ENCODE assay signal across 10 mouse cellular contexts in genomic region chr4:45654804-45655155, GRCm38 (mm10).
DNase-seq lines count a peak whose midpoint lies in the region; ATAC-seq and TF ChIP-seq lines count a peak whose summit lies in the region.
"Had no signal": no experiment of that assay in that cellular context is flagged by ENCODE, and none has a peak within 500 bp of the region (broad histone marks: within the 10 kb centered on the region; RNA-seq: fewer than 3 reads in every experiment).

No protein-coding gene starts in this region.

- H3K9me3 ChIP-seq in lung, embryonic 14.5 days (ENCODE audit: low read depth, low read length), result no peaks in the 10 kb centered on the region
- no peaks in the 10 kb centered on the region for H3K9me3 ChIP-seq in forebrain, embryonic 12.5 days
- no peaks in the 10 kb centered on the region for H3K9me3 ChIP-seq in hindbrain, embryonic 16.5 days (ENCODE audit: control insufficient read depth, low read length)
- no peaks in the 10 kb centered on the region for H3K9me3 ChIP-seq in neural tube, embryonic 15.5 days (replicated peaks)

- no peak overlapping the region for H3K9ac ChIP-seq in lung, embryonic 14.5 days
- no peak overlapping the region for H3K9ac ChIP-seq in forebrain, embryonic 12.5 days
- H3K9ac ChIP-seq in hindbrain, embryonic 16.5 days (ENCODE audit: low read depth, low read length), result no peak overlapping the region
- H3K9ac ChIP-seq in neural tube, embryonic 15.5 days (replicated peaks), result no peak overlapping the region

- DNase-seq in lung, embryonic 14.5 days, result no peak
- DNase-seq in lung, postnatal 4 days, result no peak
- DNase-seq in MN1 (ENCODE audit: low spot score), result no peak
- no peak for DNase-seq in adrenal gland, postnatal 36 days
- DNase-seq: gastrocnemius, adult 2 months; lung, postnatal 14 days had no signal

- H3K27ac ChIP-seq in lung, embryonic 14.5 days (ENCODE audit: low read depth), result peak overlapping the region; percentile 19; the same call in 1 of the 2 replicates
- H3K27ac ChIP-seq in forebrain, embryonic 12.5 days, result peak overlapping the region; percentile 83
- no peak overlapping the region for H3K27ac ChIP-seq in hindbrain, embryonic 16.5 days (ENCODE audit: low read depth, low read length)
- no peak overlapping the region for H3K27ac ChIP-seq in neural tube, embryonic 15.5 days (replicated peaks)
- H3K27ac ChIP-seq: gastrocnemius, adult 2 months had no signal

- peak overlapping the region; percentile 43 for H3K4me2 ChIP-seq in lung, embryonic 14.5 days
- H3K4me2 ChIP-seq in forebrain, embryonic 12.5 days, result peak overlapping the region; percentile 46
- peak overlapping the region; percentile 27 for H3K4me2 ChIP-seq in hindbrain, embryonic 16.5 days (ENCODE audit: low read length)
- H3K4me2 ChIP-seq in neural tube, embryonic 15.5 days, result peak overlapping the region; percentile 39

- WGBS in lung, embryonic 14.5 days, result 18% methylated on average over 4 of the region's 4 CpGs
- 3% methylated on average over 4 of the region's 4 CpGs for WGBS in forebrain, embryonic 12.5 days
- WGBS in hindbrain, embryonic 16.5 days, result 6% methylated on average over 4 of the region's 4 CpGs
- 13% methylated on average over 4 of the region's 4 CpGs for WGBS in neural tube, embryonic 15.5 days

- H3K36me3 ChIP-seq in lung, embryonic 14.5 days (ENCODE audit: insufficient read depth), result no peaks in the 10 kb centered on the region
- no peaks in the 10 kb centered on the region for H3K36me3 ChIP-seq in forebrain, embryonic 12.5 days (replicated peaks)
- H3K36me3 ChIP-seq in hindbrain, embryonic 16.5 days (ENCODE audit: control insufficient read depth, insufficient read depth, low read length), result no peaks in the 10 kb centered on the region
- no peaks in the 10 kb centered on the region for H3K36me3 ChIP-seq in neural tube, embryonic 15.5 days

- no peak for TF ChIP-seq CTCF in lung, embryonic 14.5 days (IDR thresholded peaks at IDR 0.05; ENCODE audit: low read depth)

- H3K4me1 ChIP-seq in lung, embryonic 14.5 days (ENCODE audit: insufficient read depth), result peaks cover 7% of the 10 kb centered on the region; the same call in 1 of the 2 replicates
- peaks cover 29% of the 10 kb centered on the region for H3K4me1 ChIP-seq in forebrain, embryonic 12.5 days
- H3K4me1 ChIP-seq in hindbrain, embryonic 16.5 days (ENCODE audit: control insufficient read depth, insufficient read depth, low read depth, low read length), result peaks cover 9% of the 10 kb centered on the region
- peaks cover 17% of the 10 kb centered on the region for H3K4me1 ChIP-seq in neural tube, embryonic 15.5 days

- peak; percentile 41 for ATAC-seq in lung, embryonic 14.5 days (ENCODE audit: insufficient read depth)
- 0 out of 2 replicates have a peak, but pooled peaks have one; percentile 57 for ATAC-seq in forebrain, embryonic 12.5 days (ENCODE audit: low FRiP score)
- no peak for ATAC-seq in hindbrain, embryonic 16.5 days
- no peak for ATAC-seq in neural tube, embryonic 15.5 days (ENCODE audit: low FRiP score)
- ATAC-seq in megakaryocyte, adult 5-6 weeks (ENCODE audit: poor library complexity, severe bottlenecking), result no peak

- no peak overlapping the region for H3K4me3 ChIP-seq in lung, embryonic 14.5 days (ENCODE audit: low read depth, low read length)
- 0 out of 2 replicates have a peak overlapping the region, but pooled peaks have one; percentile 14 for H3K4me3 ChIP-seq in forebrain, embryonic 12.5 days (replicated peaks)
- H3K4me3 ChIP-seq in hindbrain, embryonic 16.5 days (ENCODE audit: low read length), result no peak overlapping the region
- no peak overlapping the region for H3K4me3 ChIP-seq in neural tube, embryonic 15.5 days (replicated peaks)
- H3K4me3 ChIP-seq: gastrocnemius, adult 2 months had no signal

- H3K27me3 ChIP-seq in lung, embryonic 14.5 days (ENCODE audit: insufficient read depth, low read length), result no peaks in the 10 kb centered on the region
- H3K27me3 ChIP-seq in forebrain, embryonic 12.5 days, result peaks cover 15% of the 10 kb centered on the region; the same call in 1 of the 2 replicates
- H3K27me3 ChIP-seq in hindbrain, embryonic 16.5 days (replicated peaks; ENCODE audit: control insufficient read depth, insufficient read depth, low read length), result no peaks in the 10 kb centered on the region
- H3K27me3 ChIP-seq in neural tube, embryonic 15.5 days (replicated peaks), result no peaks in the 10 kb centered on the region

Comparison
In these comparisons a context has a peak if more than half of its experiments do, and no peak if none do; other contexts are left out.
1. ATAC-seq: peak in lung, embryonic 14.5 days (single experiment) and forebrain, embryonic 12.5 days (single experiment); none in hindbrain, embryonic 16.5 days (single experiment), neural tube, embryonic 15.5 days (single experiment) and megakaryocyte, adult 5-6 weeks (single experiment).
2. H3K27ac ChIP-seq: peak in lung, embryonic 14.5 days (single experiment) and forebrain, embryonic 12.5 days (single experiment); none in hindbrain, embryonic 16.5 days (single experiment) and neural tube, embryonic 15.5 days (single experiment).
3. Peak in every context shown above with its lines, with median percentiles within 50 percentile points of each other: H3K4me2 ChIP-seq.